Mouse (Mus musculus) lung, postnatal 25 days (tissue): ENCODE results near the gene Ncor2.

ENCODE experiments used
- DNase-seq: peaks from one replicate; pipeline ENCODE4 v3.0.0; 2022; ENCODE audit warnings: low spot score

The Ncor2 gene

DNA sequence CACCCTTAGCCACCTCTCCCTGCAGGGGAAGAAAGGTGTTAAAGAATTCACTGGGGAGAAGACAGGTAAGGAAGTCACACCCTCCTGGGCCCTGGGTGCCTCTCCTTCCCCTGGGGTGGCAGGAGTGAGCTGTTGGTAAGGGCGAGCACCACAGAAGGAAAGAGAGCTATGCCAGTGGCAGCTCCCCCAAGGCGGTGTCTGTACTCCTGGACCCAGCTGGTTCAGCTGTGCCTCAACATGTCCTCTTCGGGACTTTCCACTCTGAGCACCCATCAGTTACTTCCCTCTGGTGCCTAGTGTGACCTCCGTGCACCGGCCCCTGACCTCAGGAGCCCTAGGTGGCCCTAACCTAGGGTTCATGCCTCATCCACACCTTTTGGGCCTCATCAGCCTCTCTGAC is 31.9 kb downstream of the Ncor2 start:
- no peak for DNase-seq

DNA sequence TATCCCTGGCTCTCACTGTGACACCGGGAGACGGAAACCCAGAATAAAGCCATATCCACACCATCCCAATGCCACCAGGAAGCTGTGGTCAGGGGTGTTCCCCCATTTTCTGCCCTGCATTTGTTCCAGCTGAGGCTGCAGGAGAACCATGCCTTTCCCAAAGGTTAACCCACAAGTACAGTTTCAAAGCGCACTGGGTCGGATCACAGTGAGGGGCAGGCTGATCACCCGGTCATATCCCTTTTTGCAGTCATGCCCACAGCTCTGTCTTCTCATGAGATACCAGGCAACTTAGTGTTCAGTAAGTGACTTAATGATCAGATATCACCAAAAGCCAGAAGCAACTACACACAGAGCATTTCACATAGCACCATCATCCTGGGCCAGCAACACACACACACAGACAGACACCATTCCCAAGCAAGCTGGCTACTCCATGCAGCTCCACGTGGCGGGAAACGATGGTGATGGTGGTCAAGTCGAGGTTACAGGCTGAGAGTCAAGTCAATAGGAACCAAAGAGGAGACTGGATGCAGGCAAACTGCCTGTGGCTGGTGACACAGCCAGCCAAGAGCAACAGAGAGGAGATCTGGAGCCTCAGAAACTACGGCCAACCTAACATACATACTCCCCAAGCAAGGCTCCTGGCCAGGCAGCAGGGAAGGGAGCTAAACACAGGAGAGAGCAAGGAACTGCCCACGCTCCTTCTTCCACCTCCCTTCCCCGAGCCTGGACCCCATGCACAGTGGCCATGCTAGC is 35.7 kb downstream of the Ncor2 start:
- no peak for DNase-seq

DNA sequence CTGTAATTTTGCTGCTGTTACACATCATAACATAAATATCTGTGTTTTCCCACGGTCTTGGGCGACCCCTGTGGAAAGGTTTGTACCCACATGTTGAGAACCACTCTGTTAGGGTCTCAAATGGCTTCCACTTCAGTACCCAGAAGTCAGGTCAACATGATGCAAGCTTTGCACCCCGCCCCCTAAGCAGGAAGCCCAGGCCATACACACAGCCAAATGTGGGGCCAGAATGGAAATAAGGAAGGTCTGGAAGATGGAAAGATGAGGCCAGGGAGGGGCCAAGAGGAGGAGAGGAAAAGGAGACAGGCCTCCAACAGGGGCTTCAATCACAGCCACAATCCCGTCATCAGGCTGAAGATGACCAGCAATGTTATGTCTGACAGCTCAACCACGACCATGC is 37.1 kb downstream of the Ncor2 start:
- no peak for DNase-seq

DNA sequence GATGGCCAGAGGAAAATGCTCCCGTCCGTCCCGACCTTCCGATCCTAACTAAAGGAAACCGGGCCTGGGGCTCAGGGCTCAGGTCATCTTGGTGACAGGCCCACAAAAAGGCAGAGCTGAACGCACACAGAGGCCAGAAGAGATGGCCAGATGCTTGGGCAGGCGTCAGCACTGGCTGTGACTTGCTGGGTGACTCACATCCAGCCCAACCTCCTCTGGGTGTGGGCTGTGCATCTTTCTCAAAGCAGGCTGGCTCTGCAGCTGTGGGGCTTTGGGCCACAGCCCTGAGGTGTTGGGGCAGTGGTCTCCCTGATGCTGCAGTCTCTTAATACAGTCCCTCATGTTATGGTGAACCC is 37.5 kb downstream of the Ncor2 start:
- no peak for DNase-seq

GRCm38 (mm10) chr5:125140832-125141524 is 38.0 kb downstream of the Ncor2 start:
- DNase-seq = peak; percentile 100

- peak; percentile 87 for DNase-seq
Observed at GRCm38 (mm10) chr5:125140151-125140699, 38.8 kb downstream of the Ncor2 start.

DNA sequence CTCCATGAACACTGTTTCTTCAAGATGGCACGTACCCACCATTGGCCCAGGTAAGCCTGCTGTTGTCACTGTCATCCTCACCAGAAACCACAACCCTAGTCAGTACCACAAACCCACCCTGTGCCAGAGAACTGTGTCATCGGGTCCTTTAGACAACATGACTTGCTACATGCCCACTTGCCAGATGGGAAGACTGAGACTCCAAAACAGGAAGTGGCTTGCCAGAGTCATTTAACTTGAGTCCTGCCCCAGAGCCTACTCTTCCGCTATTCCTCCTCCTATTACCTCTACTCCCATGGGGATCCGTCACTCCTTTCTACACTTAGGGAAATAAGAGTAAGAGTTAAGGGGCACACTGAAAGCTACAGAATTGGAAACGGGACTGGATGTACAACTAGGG is 39.4 kb downstream of the Ncor2 start:
- no peak for DNase-seq

GRCm38 (mm10) chr5:125138841-125139430 is 40.1 kb downstream of the Ncor2 start:
- DNase-seq = no peak

DNA sequence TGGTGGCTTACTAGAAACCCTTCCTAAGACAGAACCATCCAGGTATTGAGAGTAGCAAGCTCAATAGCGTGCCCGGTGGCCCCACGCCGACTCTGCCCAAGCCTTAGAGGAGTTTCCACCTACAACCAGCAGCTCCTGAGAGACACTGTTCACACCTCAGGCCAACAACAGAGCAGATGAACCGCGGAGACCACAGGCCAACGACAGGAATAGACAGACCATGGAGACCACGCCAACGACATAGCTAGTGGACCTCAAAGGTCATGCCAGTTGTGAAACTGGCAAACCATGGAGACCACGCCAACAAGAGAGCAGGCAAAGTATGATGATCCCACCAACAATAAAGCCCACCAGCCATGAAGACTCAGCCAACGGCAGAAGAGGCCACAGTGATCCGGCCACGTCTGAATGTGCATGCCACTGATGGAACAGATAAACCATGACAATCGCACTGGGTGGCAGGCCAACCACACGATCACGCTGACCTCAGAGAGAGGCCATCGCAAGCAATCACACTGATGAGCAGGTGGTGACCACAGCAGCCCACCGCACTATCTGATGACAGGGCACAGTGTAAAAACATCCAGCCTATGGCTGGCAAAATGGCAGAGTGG is 41.2 kb downstream of the Ncor2 start:
- no peak for DNase-seq

DNA sequence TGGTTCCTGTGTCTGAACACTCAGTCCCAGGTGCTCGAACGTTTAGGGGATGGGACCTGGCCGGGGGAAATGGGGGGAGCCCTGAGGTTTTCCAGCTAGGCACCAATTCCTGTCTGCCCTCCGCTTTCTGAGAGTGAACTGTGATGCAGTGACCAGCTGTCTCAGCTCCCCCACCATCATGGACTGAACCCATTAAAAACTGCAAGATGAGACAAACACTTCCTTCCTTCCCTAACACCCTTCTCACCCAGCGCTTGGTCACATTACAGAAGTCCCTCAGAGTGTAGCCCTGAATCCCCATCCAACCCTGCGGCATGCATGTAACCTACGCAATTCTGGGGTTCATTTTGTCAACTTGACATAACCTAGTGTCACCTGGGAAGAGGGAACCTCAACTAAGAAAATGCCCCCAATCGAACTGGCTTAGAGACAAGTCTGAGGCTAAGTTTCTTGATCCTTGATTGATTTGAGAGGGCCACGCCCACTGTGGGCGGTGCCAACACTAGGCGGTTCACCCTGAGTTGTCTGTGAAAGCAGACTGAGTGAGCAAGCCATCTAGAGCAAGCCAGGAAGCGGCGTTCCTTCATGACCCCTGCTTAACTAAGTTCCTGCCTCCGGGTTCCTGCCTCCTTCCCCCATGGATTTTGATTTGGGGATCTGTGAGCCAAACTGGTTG is 41.9 kb downstream of the Ncor2 start:
- DNase-seq = peak; percentile 50

DNA sequence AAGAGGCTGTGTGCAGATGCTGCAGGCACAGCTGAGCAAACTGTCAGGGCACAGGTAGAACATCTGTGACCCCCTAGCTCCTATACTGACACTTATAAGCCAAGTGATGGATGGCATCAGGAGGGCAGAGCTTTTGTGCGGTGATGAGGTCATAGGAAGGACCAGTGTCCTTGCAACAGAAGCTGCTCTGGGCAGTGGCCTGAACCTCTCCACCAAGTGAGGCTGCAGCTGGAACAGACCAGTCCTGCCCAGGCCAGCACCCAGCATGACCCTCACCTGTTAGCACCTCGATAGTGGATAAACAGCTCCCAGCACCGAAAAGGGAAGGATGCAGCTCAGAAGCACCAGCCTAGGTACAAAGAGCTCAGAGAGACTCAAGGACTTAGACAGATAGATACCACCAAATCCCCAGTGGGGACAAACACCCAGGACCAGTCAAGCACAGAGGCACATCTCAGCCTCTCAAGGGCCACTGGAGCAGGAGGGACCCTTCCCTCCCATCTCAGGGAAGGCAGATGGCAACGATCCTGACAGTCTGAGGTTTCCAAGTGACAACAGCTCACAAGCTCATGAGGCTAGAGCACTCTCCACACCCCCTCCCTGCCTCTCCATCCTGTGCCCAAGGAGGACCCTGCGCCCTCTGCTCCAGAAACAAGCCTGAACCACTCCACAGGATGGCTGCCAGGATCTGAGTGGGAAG is 42.6 kb downstream of the Ncor2 start:
- DNase-seq = no peak

DNA sequence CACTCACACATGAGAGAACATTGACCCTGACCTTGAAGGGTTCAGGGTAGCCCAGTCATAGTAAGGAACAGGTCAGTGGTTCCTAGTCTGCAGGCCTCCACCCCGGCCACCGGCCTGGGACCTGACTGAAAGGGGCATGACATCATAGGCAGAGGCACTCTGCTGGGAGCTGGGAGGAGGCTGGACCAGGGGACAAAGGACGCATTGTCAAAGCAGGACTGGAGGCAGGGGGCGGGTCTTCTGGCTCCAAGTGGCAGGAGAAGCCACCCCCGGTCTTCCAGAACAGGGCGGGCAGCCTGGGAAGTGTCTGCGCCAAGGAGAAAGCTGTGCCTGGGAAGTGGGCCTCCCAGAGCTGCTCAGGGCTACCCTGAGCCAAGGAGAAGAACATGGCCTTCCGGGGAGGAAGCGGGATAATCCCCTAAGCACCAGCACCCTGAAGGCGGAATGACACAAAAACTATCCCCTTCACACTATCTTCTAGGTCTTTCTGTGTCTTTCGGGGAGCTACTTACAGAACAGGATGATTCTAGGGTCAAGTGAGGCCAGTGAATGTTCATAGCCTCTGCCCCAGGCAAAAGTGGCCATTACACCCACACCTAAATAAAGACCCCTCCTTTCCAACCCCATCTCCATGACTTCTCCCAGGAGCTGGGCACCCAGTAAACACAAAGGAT is 44.1 kb downstream of the Ncor2 start:
- peak; percentile 73 for DNase-seq

DNA sequence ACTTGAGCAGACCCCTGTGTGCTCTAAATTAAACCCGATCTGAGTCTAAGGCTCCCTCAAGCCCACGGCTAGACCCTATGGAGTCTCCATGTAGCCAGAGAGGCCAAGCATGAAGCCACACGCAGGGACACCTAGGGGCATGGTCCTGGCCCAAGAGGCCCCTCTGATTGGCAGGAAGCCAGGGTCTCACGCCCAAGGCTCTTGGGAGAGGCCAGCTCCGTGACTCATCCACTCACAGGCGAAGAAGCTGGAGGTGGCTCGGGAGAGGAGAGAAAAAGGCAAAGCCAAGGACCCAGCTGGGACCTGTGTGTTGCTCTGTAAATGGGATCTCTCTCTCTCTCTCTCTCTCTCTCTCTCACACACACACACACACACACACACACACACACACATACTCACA is 44.6 kb downstream of the Ncor2 start:
- DNase-seq = no peak

GRCm38 (mm10) chr5:125133651-125134050 is 45.4 kb downstream of the Ncor2 start:
- no peak for DNase-seq

- no peak for DNase-seq
Observed at GRCm38 (mm10) chr5:125132566-125133260, 46.3 kb downstream of the Ncor2 start.

DNA sequence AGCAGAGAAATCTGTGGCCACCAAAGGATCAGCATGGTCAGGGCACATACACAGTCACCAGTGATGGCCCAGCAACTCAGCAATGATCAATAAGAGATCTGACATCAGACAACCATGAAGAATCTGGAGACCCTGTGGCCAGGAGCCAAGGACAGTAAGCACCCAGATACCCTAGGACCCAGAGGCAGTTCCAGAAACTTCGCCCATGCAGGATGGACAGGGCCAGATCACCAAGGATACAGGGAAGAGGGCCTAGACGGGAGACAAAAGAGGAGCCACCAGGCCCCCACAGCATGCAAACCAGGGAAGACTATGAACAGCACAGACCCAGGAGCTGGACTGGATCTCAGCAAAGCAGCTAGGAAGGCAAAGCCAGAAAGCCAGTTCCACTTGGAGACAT is 47.0 kb downstream of the Ncor2 start:
- DNase-seq = no peak

DNA sequence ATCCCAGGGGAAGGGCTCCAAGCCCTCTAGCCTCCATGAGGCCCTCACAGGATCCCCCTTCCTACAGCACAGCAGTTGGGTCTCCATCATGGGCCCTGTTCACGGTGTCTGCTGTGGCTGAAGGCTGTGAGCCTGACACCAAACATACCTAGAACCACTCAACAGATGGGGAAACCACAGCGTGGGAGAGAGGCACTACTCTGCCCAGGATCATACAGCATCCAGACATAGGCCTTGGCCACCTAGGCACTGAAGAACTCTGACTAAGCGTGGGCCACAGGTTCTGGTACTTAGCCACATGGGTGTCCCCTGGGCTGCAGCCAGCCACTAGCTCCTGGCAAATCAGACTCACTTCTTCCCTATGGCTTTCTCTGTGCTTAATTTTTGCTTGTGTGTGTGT is 48.6 kb downstream of the Ncor2 start:
- DNase-seq = no peak

DNA sequence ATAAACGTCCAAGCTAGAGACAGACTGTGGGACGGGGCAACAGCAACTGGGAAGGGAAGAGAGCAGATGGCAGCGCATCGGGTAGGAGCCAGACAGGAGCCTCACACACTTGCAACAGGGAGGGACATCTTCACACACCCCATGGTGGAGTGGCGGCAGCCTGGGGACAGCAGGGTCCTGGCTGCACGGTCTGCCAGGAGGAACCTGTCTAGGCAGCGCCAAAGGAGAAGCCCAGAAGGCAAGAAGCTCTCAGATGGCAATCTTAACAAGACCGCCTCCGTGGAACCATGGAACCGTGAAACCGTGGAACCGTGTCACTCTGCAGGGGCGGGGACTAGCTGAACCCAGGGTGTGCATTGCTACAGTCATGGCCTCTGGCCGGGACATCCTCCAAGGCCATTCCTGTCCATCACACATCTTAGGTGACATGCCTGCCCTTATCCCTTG is 50.1 kb downstream of the Ncor2 start:
- DNase-seq = no peak

GRCm38 (mm10) chr5:125127920-125128319 is 51.1 kb downstream of the Ncor2 start:
- DNase-seq = no peak

DNA sequence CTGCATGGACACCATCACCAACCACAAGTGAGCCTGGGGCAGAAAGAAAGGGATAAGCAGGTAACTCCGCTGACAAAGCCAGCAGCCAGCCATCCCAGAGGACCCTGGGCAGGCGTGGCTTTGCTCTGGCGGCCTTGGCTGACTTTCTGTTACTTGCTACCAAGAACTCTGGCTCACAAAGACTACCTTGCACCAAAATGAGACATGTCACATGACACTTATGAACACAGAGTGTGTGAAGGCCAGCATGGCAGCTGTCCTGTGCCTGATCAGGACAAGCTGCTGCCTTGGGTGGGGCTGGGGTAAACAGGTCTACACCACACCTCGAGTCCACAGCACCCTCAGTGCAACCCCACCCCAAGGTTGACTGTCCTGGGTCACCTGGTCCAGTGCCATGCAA is 51.6 kb downstream of the Ncor2 start:
- no peak for DNase-seq
